Mouse (Mus musculus): ENCODE measurements around the gene Prr3. TPM values are rescaled to one million over a fixed set of nuclear protein-coding genes. Genes with fewer than 3 reads are reported as not detected.
A peak's percentile ranks its signal among the peaks of the same experiment; 100 is the strongest.

The Prr3 gene
- total and polyA plus RNA-seq, 3 experiments = 11.4 to 49.4 (median 33.1) TPM

GRCm38 (mm10) chr17:36023710-36024654 is 43.9 kb upstream of the Prr3 start:
- DNase-seq (ENCODE audit: low spot score) (no peak), ATAC-seq (ENCODE audit: extremely low read depth, insufficient number of reproducible peaks, low FRiP score, poor library complexity, severe bottlenecking) (peak; percentile 28; the same call in 1 of the 2 replicates)
- peaks cover 32% of the 10 kb centered on the region for H3K9me3 ChIP-seq (replicated peaks)
- peaks cover 80% of the 10 kb centered on the region for H3K36me3 ChIP-seq (replicated peaks)
- no peak overlapping the region for H3K4me3 ChIP-seq (ENCODE audit: low read depth, low read length)
- TF ChIP-seq GATA2 (IDR thresholded peaks at IDR 0.05; ENCODE audit: borderline replicate concordance, low read depth, low read length) = no peak
- TF ChIP-seq POLR2AphosphoS5 (IDR thresholded peaks at IDR 0.05; ENCODE audit: insufficient replicate concordance, low read depth, low read length) = no peak
- H3K4me1 ChIP-seq (ENCODE audit: insufficient read depth, low read depth, low read length) = peaks cover 60% of the 10 kb centered on the region
- no peaks in the 10 kb centered on the region for H3K27me3 ChIP-seq (ENCODE audit: insufficient read depth, low read length)

GRCm38 (mm10) chr17:36022922-36023321 is 42.9 kb upstream of the Prr3 start:
- Histone ChIP-seq H3K4me1 (ENCODE audit: insufficient read depth, low read depth, low read length) (peaks cover 59% of the 10 kb centered on the region), H3K4me3 (ENCODE audit: low read depth, low read length) (no peak overlapping the region), H3K9me3 (replicated peaks) (peaks cover 30% of the 10 kb centered on the region), H3K27me3 (ENCODE audit: insufficient read depth, low read length) (no peaks in the 10 kb centered on the region), H3K36me3 (replicated peaks) (peaks cover 79% of the 10 kb centered on the region)
- DNase-seq (ENCODE audit: low spot score) (no peak), ATAC-seq (ENCODE audit: extremely low read depth, insufficient number of reproducible peaks, low FRiP score, poor library complexity, severe bottlenecking) (no peak)
- TF ChIP-seq POLR2AphosphoS5 (IDR thresholded peaks at IDR 0.05; ENCODE audit: insufficient replicate concordance, low read depth, low read length) (no peak), TAL1 (conservative IDR thresholded peaks at IDR 0.05; ENCODE audit: low read depth, low read length) (no peak), GATA2 (IDR thresholded peaks at IDR 0.05; ENCODE audit: borderline replicate concordance, low read depth, low read length) (no peak), CTCF (IDR thresholded peaks at IDR 0.05; ENCODE audit: low read depth, low read length) (no peak), GATA1 (IDR thresholded peaks at IDR 0.05; ENCODE audit: borderline replicate concordance, low read length) (no peak)

- Histone ChIP-seq H3K36me3 (replicated peaks) (peaks cover 83% of the 10 kb centered on the region), H3K4me1 (ENCODE audit: insufficient read depth, low read depth, low read length) (peaks cover 66% of the 10 kb centered on the region), H3K4me3 (ENCODE audit: low read depth, low read length) (no peak overlapping the region; the same call in 1 of the 2 replicates), H3K9me3 (replicated peaks) (peaks cover 29% of the 10 kb centered on the region), H3K27me3 (ENCODE audit: insufficient read depth, low read length) (no peaks in the 10 kb centered on the region)
- DNase-seq (ENCODE audit: low spot score) (no peak), ATAC-seq (ENCODE audit: extremely low read depth, insufficient number of reproducible peaks, low FRiP score, poor library complexity, severe bottlenecking) (no peak)
- TF ChIP-seq GATA1 (IDR thresholded peaks at IDR 0.05; ENCODE audit: borderline replicate concordance, low read length) (no peak), POLR2AphosphoS5 (IDR thresholded peaks at IDR 0.05; ENCODE audit: insufficient replicate concordance, low read depth, low read length) (no peak), GATA2 (IDR thresholded peaks at IDR 0.05; ENCODE audit: borderline replicate concordance, low read depth, low read length) (no peak), TAL1 (conservative IDR thresholded peaks at IDR 0.05; ENCODE audit: low read depth, low read length) (no peak), CTCF (IDR thresholded peaks at IDR 0.05; ENCODE audit: low read depth, low read length) (no peak)
Observed at GRCm38 (mm10) chr17:36022098-36022497, 42.1 kb upstream of the Prr3 start.

- TF ChIP-seq GATA2 (IDR thresholded peaks at IDR 0.05; ENCODE audit: borderline replicate concordance, low read depth, low read length) = no peak
- no peak for TF ChIP-seq CTCF (IDR thresholded peaks at IDR 0.05; ENCODE audit: low read depth, low read length)
- TF ChIP-seq POLR2AphosphoS5 (IDR thresholded peaks at IDR 0.05; ENCODE audit: insufficient replicate concordance, low read depth, low read length) = no peak
- TF ChIP-seq GATA1 (IDR thresholded peaks at IDR 0.05; ENCODE audit: borderline replicate concordance, low read length) = no peak
- TF ChIP-seq TAL1 (conservative IDR thresholded peaks at IDR 0.05; ENCODE audit: low read depth, low read length) = no peak
- Histone ChIP-seq H3K9me3 (replicated peaks) (peaks cover 25% of the 10 kb centered on the region), H3K36me3 (replicated peaks) (peaks cover 84% of the 10 kb centered on the region), H3K4me1 (ENCODE audit: insufficient read depth, low read depth, low read length) (peaks cover 74% of the 10 kb centered on the region), H3K4me3 (ENCODE audit: low read depth, low read length) (peak overlapping the region; percentile 16; the same call in 1 of the 2 replicates), H3K27me3 (ENCODE audit: insufficient read depth, low read length) (no peaks in the 10 kb centered on the region)
- DNase-seq (ENCODE audit: low spot score) (no peak), ATAC-seq (ENCODE audit: extremely low read depth, insufficient number of reproducible peaks, low FRiP score, poor library complexity, severe bottlenecking) (no peak)
Observed at GRCm38 (mm10) chr17:36021309-36021708, 41.3 kb upstream of the Prr3 start.

GRCm38 (mm10) chr17:36020191-36021073 is 40.4 kb upstream of the Prr3 start, which contains the start of gene H2-T24:
H2-T24 (minus strand) TSS chr17:36020560.
- H3K27me3 ChIP-seq (ENCODE audit: insufficient read depth, low read length) = no peaks in the 10 kb centered on the region
- H3K9me3 ChIP-seq (replicated peaks) = peaks cover 19% of the 10 kb centered on the region
- H3K4me3 ChIP-seq (ENCODE audit: low read depth, low read length) = peak within 1 kb of the TSS; percentile 56
- peak; percentile 52; the same call in 1 of the 2 replicates for ATAC-seq (ENCODE audit: extremely low read depth, insufficient number of reproducible peaks, low FRiP score, poor library complexity, severe bottlenecking)
- no peak for DNase-seq (ENCODE audit: low spot score)
- H3K36me3 ChIP-seq (replicated peaks) = peaks cover 85% of the 10 kb centered on the region
- TF ChIP-seq GATA1 (IDR thresholded peaks at IDR 0.05; ENCODE audit: borderline replicate concordance, low read length) (no peak), CTCF (IDR thresholded peaks at IDR 0.05; ENCODE audit: low read depth, low read length) (no peak), GATA2 (IDR thresholded peaks at IDR 0.05; ENCODE audit: borderline replicate concordance, low read depth, low read length) (no peak), POLR2AphosphoS5 (IDR thresholded peaks at IDR 0.05; ENCODE audit: insufficient replicate concordance, low read depth, low read length) (no peak)
- H3K4me1 ChIP-seq (ENCODE audit: insufficient read depth, low read depth, low read length) = peaks cover 81% of the 10 kb centered on the region

GRCm38 (mm10) chr17:36019519-36019918 is 39.5 kb upstream of the Prr3 start:
- Histone ChIP-seq H3K4me3 (ENCODE audit: low read depth, low read length) (peak overlapping the region; percentile 56; the same call in 1 of the 2 replicates), H3K9me3 (replicated peaks) (peaks cover 16% of the 10 kb centered on the region), H3K27me3 (ENCODE audit: insufficient read depth, low read length) (no peaks in the 10 kb centered on the region), H3K4me1 (ENCODE audit: insufficient read depth, low read depth, low read length) (peaks cover 83% of the 10 kb centered on the region), H3K36me3 (replicated peaks) (peaks cover 85% of the 10 kb centered on the region)
- TF ChIP-seq POLR2AphosphoS5 (IDR thresholded peaks at IDR 0.05; ENCODE audit: insufficient replicate concordance, low read depth, low read length) = no peak
- TF ChIP-seq CTCF (IDR thresholded peaks at IDR 0.05; ENCODE audit: low read depth, low read length) = no peak
- no peak for TF ChIP-seq TAL1 (conservative IDR thresholded peaks at IDR 0.05; ENCODE audit: low read depth, low read length)
- ATAC-seq (ENCODE audit: extremely low read depth, insufficient number of reproducible peaks, low FRiP score, poor library complexity, severe bottlenecking) (no peak), DNase-seq (ENCODE audit: low spot score) (no peak)

Measured in G1E (cell line).